Mouse (Mus musculus) adrenal gland, postnatal 14 days (tissue): ENCODE data around the gene Palm. TPM values are rescaled to one million over a fixed set of nuclear protein-coding genes. Genes with fewer than 3 reads are reported as not detected.

Experiments
- DNase-seq: peaks from one replicate; pipeline ENCODE4 v3.0.0; 2021; ENCODE audit warnings: mixed read lengths
- total RNA-seq: library from RNA; stranded (reverse); gene quantifications from 2 replicates; pipeline ENCODE4 v1.2.3, GENCODE M21; 2021

Palm gene
- total RNA-seq, 1 experiment from 2014 or later: 77.9 TPM

DNA sequence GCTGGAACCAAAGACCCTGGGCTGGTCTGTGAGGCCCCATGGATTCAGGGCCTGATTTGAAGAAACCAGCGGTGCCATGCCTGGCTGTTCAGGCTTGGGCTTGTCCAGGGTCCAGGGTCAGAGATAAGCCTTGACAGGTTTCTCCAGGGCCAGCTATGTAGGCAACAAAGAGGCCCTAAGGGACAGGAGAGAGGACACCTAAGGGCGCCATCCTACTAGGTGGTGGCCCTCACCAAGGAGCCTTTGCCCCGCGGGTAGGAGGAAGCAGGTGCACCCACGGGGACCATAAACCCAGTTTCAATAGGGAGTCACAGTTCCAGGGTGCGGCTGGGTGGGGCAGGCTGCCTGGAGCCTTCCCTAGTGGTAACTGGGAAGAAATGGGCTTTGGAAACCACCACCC, 29.6 kb downstream of the Palm start:
- DNase-seq: no peak

DNA sequence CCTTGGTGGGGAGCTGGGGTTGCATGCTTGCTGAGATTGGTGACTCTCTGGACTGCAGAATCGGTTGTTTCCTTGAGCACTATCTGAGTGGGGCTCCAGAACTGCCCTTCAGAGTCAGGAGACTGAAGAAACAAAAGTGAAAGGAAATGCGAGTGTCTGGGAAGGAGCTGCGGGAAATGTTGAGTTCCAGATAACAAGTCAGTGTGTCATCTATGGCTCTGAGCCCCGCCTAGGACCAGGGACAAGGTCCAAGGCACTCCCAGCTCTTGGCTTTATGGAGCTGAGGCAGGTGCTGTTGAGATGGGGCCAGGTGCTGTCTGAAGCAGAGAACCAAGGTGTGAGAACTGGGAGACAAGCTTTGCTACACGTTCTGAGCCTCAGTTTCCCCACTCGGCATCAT, 31.0 kb downstream of the Palm start:
- peak; percentile 45 for DNase-seq

DNA sequence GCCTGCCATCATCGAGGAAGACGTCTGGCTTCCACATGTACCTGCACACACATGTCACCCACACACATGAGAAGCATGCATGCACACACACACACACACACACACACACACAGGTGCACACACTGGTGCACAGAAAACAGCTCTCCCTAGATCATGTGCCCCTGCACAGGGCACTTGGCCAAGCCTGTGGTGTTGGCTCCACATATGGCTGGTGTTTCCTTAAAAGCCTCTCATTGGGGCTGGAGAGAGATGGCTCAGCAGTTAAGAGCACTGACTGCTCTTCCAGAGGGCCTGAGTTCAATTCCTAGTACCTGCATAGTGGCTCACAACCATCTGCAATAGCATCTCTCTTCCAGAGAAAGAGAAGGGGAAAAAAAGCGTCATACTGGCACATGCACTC, 38.2 kb downstream of the Palm start:
- DNase-seq: no peak

DNA sequence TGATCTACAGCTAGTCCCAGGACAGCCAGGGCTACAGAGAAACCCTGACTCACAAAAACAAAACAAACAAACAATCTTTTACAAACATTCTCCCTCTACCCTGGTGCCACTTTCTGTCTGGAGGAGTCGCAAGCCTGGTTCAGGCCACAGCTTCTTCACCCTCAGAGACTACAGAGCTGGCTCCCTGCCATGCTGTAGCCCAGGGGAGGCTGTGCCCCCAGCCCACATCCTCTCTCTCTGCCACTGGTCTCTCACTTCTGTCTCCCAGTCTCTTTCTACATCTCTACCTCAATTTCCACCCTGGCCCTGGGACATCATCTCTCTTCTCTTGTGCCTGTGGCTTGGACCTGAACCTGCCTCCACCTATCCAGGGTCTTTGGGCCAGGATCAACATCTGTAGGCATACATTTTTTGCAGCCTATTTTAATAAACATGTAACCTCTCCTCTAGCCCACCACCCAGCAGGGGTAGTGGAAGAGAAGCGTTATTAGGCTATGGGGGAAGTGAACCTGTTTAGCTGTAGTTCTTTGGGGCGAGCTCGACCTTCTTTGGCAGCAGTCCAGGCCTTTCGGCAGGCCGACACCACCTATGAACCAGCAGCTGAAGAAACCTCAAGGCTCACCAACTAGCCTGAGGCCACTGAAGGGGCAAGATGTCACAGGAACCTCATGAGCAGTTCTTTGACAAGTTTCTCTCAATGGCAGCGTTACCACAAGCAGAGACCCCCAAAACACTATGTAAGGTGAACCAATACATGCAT, 38.8 kb downstream of the Palm start:
- no peak for DNase-seq

DNA sequence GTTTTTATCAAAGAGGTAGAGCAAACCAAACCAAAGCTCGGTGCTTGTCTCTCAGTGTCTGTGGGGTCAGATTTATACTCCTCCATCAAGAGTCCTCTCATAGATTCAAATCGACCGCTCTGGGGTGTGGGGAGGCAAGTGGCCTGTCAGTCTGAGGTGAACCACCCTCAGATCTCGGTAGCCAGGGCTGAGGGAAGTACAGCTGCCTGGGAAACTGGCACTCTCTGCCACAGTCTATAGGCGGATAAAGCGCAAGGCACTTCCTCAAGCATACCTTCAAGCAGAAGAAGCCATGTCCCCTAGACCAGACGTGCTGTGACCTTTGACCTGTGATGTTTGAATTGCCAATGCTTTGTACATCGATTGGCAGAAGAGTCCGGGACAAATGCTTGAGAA, 39.4 kb downstream of the Palm start:
- DNase-seq: no peak

DNA sequence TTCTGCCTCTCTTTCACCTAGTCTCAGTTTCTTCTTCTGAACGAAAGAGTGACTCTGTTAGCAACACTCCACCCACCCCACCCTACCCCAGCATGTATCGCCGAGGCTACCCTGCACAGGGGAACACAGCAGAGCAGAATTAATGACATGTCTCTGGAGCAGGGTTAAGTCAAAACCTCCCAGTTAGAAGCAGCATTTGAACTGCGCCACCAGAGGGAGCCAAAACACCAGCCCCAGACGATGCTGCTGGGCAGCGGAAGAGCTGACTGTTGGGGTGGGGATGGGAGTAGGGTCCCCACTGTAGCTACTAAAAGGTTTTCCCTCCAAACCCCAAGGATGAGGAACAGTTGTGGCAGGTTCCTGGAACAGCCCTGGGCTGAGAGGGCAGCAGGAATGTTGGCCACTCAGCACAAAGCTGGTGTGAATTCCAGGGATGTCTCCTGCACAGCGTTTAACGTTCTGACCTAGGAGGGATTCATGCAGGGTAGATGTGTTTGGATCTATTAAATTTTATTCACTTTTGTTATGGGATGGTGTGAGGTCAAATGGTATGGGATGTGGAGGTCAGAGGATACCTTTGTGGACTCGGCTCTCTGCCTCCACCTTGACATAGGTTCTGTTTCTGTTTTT, 41.5 kb downstream of the Palm start:
- peak; percentile 87 for DNase-seq

DNA sequence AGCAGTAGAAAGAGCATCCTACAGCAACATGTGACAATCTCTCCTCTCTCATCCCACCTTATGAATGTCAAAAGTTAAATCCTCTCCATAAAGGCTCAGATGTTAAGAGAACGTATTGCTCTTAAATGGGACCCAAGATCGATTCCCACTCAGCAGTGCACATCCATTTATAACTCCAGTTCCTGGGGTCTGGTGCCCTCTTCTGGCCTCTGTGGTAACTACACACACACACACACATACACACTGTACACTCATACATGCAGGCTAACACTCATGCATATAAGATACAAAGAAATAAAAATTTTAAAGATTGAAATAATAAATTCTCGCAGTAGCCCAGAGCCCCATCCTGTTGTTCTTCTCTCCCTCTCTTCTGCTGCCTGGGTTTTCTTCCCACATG, 43.5 kb downstream of the Palm start:
- DNase-seq: no peak

DNA sequence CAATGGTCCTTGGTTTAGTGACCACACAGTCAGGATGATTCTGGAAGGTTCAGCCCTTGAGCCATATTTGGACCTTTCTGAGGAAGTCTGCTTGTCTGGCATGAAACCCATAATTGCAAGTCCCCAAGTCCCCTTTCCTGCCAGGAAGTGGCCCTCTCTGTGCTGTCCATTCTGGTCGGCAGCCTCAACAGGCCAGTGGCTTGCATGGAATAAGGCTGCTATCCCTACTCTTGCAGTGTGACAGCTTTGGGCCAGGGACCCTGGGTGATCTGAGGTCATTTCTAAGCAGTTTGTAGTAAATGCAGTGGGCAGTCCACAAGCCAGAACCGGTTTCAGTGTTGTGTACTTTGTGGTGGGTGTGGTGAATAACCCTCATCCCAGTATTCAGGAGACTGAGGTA, 44.8 kb downstream of the Palm start:
- no peak for DNase-seq

DNA sequence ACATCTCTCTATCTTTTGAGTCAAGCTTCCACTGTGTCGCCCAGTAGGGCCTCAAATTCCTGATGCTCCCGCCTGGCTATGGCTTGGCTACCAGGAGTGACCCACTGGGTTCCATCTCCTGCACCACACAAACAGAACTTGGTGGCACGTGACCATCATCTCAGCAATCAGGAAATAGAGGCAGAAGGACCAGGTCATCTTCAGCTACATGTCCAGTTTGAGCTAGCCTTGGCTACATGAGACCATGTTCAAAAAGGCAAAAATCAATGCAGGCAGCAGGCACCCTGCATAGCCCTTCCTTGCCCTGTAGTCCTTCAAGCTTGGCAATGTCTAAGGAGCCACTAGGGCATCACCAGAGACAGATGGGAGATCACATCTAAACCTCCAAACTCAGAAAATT, 46.7 kb downstream of the Palm start:
- no peak for DNase-seq

DNA sequence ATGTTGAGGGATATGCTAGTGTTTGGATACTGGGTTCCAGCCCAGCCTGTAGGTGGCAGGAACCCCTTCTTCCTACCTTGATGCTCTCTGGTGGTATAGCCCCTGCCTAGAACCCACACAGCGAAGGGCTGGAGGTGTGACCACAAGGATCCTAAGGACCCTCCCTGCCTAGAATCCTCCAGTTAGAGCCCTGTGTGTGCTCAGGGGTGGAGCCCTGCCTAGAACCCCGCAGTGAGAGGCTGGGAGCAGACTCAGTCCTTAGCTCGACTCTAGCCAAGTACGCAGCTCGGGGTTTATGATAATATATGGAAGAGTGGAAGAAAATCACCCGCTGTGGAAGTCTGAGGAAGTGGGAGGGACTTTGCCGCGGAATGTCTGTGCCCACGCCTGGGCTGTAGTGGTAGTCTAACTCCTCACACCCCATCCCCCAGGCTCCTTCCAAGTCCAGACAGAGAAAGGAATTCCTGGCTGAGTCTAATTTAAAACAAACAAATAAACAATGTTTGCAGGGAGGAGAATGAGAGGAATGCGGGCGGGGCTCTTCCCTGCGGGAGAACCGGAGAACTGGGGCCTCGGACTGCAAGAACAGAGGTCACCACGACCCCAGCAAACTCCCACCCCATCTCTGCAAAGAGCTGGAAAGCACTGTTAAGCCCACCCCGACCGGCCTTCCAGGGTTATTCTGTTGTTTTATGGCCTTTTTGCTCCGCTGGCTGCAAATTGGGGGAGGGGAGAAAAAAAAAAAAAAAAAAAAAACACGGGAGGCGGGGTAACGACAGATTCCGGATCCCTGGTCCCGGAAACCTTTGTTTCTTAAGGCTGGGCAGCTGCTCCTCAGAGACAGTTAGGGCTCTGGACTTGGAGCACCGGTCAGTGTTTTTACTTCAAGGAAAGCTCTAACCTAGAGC, 47.5 kb downstream of the Palm start:
- DNase-seq: peak; percentile 70

DNA sequence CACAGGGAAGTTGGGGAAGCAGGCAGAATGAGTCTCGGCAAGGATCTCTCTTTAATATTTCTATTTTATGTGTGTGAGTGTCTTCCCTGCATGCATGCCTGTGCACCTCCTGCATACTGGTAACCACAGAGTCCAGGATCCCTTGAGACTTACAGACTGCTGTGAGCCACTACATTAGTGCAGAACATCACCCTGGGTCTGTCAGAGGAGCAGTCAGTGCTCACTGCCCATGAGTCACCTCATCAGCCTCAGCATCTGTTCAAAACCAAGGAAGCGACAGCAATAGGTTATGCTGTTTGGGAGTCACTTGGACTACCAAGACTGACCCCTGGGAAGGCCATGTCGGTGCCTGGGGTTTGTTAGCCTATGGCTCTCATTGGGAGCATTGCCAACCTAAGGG, 49.0 kb downstream of the Palm start:
- DNase-seq: no peak

DNA sequence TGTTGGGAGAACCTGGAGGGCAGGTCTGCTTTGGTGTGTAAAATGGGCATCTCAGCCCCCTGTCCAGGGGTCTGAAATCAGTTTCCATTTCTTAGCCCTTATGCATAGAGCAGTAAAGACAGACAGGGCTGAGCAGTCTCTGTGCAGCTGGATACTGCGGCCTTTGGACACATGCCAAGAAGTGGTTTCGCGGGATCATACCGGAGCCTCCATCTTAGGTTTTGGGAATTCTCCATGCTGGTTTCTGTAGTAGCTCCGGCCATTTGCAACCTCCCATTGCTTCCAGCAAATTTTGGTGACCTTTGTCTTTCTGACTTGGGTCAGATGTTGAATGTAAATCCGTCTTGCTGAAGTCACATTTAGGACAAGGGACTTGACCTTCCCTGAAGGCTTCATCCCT, 50.1 kb downstream of the Palm start:
- DNase-seq: peak; percentile 57

DNA sequence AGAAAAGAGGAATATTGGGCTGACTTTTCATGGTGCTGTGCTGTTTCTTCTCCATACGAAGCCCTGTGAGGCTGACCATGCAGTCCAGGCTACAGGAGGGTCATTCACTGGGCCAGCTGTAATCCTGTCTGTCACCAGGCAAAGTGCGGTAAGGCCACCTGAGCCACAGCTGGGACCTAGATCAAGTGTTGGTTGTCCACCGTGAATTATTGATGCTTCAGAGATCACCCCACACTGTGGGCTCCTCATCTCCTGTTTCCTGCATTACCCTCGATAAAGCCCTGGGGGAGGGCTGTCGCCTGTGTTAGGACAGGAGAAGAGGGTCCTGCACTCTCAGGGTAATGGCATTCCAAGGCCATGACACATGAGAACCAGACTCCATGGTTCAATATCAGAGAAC, 53.2 kb downstream of the Palm start:
- DNase-seq: no peak

DNA sequence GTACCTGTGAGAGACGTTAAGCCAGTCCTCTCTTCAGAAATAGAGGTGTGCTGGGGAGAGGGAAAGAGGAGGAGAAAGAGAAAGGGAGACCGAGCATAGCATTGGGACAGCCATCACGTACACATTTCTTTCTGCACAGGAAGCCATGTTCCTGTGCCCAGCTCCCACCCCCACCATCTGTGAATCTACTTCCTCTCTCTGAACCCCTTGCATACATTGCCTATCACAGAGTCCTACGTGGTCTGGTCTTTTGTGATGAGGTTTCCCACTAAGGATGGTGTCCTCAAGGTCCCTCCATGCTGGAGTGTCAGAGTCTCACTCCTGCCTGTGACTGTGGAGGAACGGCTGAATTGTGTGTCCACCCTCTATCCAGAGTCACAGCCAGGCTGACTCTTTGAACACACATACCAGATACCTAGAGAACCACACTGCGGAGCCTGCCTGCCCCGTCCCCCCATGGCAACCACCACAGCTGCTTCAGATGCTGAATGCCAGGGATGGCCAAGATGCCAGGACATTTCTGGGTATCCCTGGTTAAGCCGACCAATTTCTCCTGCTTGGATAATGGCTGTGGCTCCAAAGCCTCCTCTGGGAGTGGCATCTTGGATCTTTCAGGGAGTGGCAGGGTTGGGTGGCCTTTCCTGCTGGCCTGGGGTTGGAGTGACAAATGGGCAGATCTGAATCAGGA, 56.7 kb downstream of the Palm start:
- no peak for DNase-seq

DNA sequence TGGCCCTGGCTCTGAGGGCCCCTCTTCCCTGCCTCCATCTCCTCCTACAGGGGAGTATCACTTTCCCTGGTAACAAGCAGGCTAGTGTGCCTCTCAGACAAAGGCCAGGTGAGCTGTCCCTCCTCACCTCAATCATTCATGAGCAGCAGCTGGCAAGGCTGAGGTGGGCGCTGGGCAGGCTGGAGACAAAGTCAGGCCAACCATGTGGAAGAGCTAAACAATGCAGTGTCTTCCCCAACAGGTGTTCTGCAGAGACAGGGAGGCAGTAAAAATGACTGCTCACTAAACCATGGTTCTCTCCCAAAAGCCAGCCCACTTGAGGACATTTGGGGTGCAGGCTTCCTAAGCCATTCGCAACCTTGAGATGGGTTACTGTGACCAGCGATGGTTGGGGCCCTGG, 58.3 kb downstream of the Palm start:
- DNase-seq: no peak

DNA sequence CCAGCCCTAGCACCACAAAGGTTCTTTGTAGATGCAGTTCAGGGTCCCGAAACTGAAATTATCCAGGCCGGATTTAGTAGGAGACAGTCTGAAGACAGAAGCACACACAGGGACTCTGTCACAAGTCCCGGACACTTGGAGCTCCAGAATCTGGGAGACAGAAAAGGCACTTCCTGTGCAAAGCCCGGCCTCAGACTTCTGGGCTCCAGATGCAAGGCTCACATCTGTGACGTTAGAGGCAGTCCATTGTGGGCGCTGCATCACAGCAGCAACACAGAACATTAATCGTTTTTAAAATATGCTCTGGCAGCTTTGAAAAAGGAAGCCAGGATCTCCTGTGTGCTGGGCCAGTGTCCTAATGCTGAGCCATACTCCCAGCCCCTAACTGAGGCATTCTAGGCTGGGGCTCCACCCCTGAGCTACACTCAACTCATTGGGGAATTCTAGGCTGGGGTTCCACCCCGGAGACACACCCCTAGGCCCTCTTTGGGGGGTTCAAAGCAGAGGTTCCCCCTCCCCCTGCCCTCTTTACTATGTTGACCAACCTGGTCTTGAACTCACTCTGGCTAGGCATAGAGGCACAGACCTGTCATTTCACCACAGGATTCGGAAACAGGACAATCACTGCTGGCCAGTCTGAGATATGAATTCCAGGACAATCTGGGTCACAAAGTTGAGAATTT, 58.9 kb downstream of the Palm start:
- DNase-seq: peak; percentile 51

DNA sequence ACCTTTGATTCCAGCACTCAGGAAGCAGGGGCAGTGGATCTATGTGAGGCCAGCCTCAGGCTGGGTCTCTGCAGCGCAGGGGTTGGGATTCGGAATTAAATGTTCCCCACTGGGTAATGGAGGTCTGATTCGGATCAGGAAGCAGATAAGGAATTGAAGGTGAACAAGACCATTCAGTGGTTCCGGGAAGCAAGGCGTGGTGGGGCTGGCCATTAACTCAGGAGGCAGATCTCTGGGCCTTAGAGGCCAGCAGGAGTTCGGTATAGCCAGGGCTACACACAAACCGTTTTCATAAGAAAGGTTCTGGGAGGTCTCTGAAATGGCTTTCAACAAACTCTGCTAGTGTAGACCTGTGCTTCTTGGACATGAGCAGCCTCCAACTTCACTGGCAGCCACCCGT, 59.5 kb downstream of the Palm start:
- DNase-seq: no peak

DNA sequence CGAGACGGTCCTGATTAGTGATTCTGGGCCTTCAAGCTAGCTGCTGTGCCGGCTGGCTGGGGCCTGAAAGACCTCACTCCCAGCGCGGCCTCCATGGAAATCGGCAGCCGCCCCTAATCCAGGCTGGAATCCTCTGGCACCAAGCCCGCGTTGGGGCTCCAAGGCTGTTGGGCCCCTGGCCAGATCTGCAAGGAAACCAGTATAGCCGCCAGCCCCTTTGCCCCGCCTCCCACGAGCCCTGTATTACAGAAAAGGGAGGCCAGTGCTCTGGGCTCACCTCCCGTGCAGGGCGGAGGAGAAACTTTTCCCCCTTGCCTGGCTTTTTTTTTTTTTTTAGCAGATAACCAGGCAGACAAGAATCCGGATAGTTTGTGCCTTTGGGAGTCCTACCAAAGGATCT, 60.0 kb downstream of the Palm start:
- peak; percentile 98 for DNase-seq

DNA sequence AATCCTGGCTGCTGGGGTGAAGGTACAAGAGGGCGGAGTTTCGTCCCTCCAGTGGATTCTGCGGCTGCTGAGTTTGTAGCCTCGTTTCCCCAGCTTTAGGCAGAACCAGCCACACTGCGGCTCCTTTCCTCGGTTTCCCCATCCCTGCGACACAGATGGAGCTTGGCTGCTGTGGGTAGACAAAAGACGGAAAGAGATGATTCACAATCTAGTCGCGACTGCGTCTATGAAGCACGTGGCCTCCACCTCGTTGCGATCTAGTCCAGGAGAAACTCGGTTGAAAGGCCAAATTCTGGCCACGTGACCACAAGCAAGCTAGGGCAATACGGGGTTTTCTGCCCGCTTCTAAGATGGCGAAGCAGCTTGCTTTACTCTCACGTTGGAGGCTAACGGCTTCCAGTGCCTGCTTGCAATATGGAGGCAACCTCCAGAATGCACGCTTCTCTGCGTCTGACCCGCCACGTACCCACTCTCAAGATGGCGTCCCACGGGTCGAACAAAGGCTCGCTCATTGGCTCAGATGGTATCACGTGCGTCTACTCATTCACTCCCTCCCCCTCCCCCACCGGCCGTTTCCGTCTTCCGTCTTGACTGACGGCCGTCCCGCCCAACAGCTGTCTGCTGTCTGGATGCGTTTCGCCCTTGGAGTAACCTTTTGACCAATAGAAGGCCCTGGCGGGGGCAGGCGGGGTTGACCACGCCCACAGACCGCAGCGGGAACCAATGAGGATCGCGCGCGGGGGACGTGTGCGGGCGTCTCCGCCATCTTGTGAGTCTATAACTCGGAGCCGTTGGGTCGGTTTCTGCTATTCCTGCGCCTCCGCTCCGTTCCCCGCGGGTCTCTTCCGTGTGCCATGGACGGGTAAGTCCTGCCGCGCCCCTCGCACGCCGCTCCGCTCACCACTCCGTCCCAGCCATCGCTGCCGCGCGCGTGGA, 60.8 kb downstream of the Palm start, which contains the start of gene Ptbp1:
Gene Ptbp1 (plus strand): TSS at position 568 of the 936 bp plus-strand sequence.
- DNase-seq: peak; percentile 100

DNA sequence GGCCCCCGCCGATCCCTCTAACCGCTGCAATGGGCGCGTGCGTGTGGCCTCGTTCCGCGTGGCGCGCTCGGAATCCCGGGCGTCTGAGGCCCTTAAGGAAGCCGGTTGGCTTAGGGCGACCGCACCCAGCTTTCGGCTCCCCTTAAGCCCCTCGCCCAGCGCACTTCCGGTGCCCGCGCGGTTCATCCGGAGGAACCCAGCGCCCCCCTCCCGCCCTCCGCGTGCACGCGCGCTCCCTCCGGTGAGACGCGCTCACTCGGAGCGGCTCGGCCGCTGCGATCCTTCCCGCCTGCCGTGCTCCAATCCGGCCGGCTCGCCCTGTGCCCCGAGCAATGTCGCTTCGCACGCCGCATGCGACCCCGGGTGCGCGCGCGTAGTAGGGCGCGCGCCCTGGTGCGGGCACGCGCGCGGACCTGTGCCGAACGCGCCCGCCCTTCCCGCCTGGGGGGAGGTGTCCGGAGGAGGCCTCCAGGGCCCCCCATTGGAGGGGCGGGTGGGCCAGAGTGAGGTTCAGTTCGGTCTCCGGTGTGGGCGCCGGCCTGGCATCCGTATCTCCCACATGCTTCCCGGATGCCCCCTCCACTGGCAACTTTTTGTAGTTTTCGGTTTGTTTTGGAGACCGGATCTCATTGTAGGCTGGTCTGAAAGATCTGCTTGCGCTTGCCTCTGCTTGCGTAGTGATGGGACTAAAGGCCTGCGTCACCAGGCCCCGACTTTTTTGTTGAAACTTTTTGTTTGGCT, 61.6 kb downstream of the Palm start:
- peak; percentile 84 for DNase-seq
